Mouse (Mus musculus) ES-Bruce4 (cell line): Measurements from ENCODE around the gene Sfrp4. TPM values are rescaled to one million over a fixed set of nuclear protein-coding genes. Genes with fewer than 3 reads are reported as not detected.

Experiments used
- H3K27ac ChIP-seq: 2 replicates; pipeline ENCODE4 v1.5.1; 2012; ENCODE audit warnings: low read length, inconsistent platforms; ENCODE audit not compliant: insufficient read depth
- H3K27me3 ChIP-seq: 2 replicates; pipeline ENCODE4 v1.6.1; 2012; ENCODE audit warnings: mild to moderate bottlenecking, low read length, inconsistent platforms; ENCODE audit not compliant: control insufficient read depth, poor library complexity, insufficient read depth, severe bottlenecking
- H3K36me3 ChIP-seq: 2 replicates; pipeline ENCODE4 v1.6.1; 2012; ENCODE audit warnings: inconsistent platforms, mild to moderate bottlenecking, low read length, moderate library complexity; ENCODE audit not compliant: control insufficient read depth, poor library complexity, insufficient read depth, severe bottlenecking
- H3K4me1 ChIP-seq: one replicate; pipeline ENCODE4 v1.8.1; 2011; ENCODE audit warnings: low read length; ENCODE audit not compliant: control insufficient read depth, insufficient read depth
- H3K4me3 ChIP-seq: 2 replicates; pipeline ENCODE4 v1.5.1; 2011; ENCODE audit warnings: low read depth, mild to moderate bottlenecking, low read length
- H3K9ac ChIP-seq: 2 replicates; pipeline ENCODE4 v1.6.1; 2012; ENCODE audit warnings: low read depth, mild to moderate bottlenecking, inconsistent platforms; ENCODE audit not compliant: poor library complexity, severe bottlenecking
- H3K9me3 ChIP-seq: replicated peaks from 2 replicates; pipeline ENCODE4 v1.6.1; 2012; ENCODE audit warnings: mild to moderate bottlenecking, low read length, inconsistent platforms; ENCODE audit not compliant: control insufficient read depth, poor library complexity, insufficient read depth, severe bottlenecking
- CTCF ChIP-seq: IDR thresholded peaks from one replicate; pipeline ENCODE4 v1.8.1; 2011; ENCODE audit warnings: low read depth, low read length
- EP300 ChIP-seq: IDR thresholded peaks from 2 replicates; pipeline ENCODE4 v1.6.1; 2011; ENCODE audit warnings: low read depth, low read length; ENCODE audit not compliant: insufficient read depth
- POLR2A ChIP-seq: IDR thresholded peaks from one replicate; pipeline ENCODE4 v1.8.1; 2011; ENCODE audit warnings: low read length; ENCODE audit not compliant: insufficient read depth
- polyA plus RNA-seq: library from polyadenylated mRNA; stranded (reverse); fragments of >200 nt; gene quantifications from 2 replicates; pipeline ENCODE4 v1.2.4, GENCODE M21; 2011; ENCODE audit warnings: low read depth; ENCODE audit not compliant: missing spikeins, insufficient read depth, insufficient read length

The Sfrp4 gene
- polyA plus RNA-seq, 1 experiment: 1.1 TPM

- TF ChIP-seq POLR2A (no peak), EP300 (no peak), CTCF (no peak)
- H3K36me3 ChIP-seq: no peaks in the 10 kb centered on the region
- no peak overlapping the region for H3K9ac ChIP-seq
- H3K4me3 ChIP-seq: no peak overlapping the region
- H3K4me1 ChIP-seq: no peaks in the 10 kb centered on the region
- H3K27me3 ChIP-seq: no peaks in the 10 kb centered on the region
- H3K9me3 ChIP-seq: no peaks in the 10 kb centered on the region
- no peak overlapping the region for H3K27ac ChIP-seq
Measured at GRCm38 (mm10) chr13:19613426-19613825, 9.5 kb upstream of the Sfrp4 start.

DNA sequence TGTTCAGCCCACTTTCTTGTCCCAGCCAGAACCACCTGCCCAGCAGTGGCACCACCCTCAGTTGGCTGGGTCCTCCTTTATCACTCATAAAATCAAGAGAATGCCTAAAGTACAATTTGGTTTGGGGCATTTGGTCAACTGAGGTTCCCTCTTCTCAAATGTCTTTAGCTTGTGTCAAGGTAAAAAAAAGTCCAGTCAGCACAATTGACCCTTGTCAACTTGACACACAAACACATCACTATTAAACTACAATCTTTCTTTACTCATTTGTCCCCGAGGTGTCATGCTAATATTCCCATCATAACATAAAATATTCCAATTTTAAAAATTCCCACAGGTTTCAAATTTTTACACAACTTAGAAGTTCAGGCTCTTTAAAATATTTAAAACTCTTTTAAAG lies 8.6 kb upstream of the Sfrp4 start:
- Histone ChIP-seq H3K27me3 (no peaks in the 10 kb centered on the region), H3K36me3 (no peaks in the 10 kb centered on the region), H3K9me3 (no peaks in the 10 kb centered on the region), H3K4me3 (no peak overlapping the region), H3K9ac (no peak overlapping the region), H3K4me1 (no peaks in the 10 kb centered on the region), H3K27ac (no peak overlapping the region)
- TF ChIP-seq POLR2A (no peak), CTCF (no peak), EP300 (no peak)

DNA sequence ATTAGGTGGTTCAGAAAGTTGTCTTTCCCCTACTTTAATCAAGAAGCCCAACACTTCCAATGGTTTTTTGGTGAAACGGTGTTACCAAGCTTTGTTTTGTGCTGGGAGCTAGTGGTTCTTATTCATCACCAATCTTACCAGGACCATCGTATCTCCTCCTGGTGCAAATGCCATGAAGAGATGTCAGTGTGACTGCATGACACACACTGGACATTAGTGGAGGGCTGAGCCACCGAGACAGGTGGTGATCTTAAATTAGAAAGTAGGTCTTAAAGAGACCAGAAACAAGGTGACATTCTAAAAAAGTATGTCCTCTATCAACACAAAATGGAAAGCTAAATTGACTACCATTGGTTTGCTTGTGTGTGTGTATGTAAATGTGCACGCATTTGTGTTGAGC lies 4.8 kb upstream of the Sfrp4 start:
- Histone ChIP-seq H3K4me1 (no peaks in the 10 kb centered on the region), H3K9ac (no peak overlapping the region), H3K4me3 (no peak overlapping the region), H3K9me3 (no peaks in the 10 kb centered on the region), H3K27me3 (no peaks in the 10 kb centered on the region), H3K27ac (no peak overlapping the region), H3K36me3 (no peaks in the 10 kb centered on the region)
- no peak for TF ChIP-seq EP300
- TF ChIP-seq POLR2A: no peak
- TF ChIP-seq CTCF: no peak

- H3K9me3 ChIP-seq: no peaks in the 10 kb centered on the region
- no peaks in the 10 kb centered on the region for H3K4me1 ChIP-seq
- no peak for TF ChIP-seq EP300
- no peak for TF ChIP-seq POLR2A
- no peak for TF ChIP-seq CTCF
- H3K36me3 ChIP-seq: no peaks in the 10 kb centered on the region
- peak overlapping the region; percentile 69 for H3K4me3 ChIP-seq
- H3K9ac ChIP-seq: peak overlapping the region; percentile 75
- no peak overlapping the region for H3K27ac ChIP-seq
- no peaks in the 10 kb centered on the region for H3K27me3 ChIP-seq
Measured at GRCm38 (mm10) chr13:19618841-19619215, 4.1 kb upstream of the Sfrp4 start.

DNA sequence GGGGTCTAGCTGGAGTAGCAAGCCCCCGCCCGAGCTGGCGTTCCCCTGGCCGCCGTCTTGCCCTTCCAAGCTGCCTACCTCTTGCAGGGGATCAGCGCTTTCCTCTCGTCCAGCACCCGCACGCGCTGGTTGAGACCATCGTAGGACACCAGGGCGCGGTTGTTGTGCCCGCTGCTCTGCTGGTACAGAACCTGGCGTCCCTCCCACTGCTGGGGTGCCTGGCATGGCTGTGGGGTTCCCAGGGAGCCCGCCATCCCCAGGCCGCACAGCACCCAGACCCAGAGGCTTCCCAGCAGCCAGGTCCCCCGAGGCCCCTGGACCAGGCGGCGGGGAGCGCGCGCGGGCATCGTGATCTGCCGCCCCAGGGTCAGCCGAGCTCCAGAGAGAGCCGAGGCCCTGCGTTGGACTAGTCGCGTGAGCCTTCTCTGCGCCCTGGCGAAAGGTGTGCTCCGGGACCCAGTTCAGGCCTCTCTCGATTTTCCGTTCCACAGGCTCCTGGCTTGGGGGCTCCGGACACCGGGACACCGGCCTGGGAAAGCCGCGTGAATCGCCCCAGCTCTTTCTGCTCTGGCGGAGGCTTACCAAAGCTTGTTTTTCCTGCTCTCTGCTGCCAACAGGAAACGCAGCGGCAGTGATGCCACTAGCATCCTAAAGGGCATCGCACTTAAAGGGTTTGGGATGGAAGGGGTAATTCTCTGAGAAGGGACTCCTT lies 3.5 kb upstream of the Sfrp4 start, which contains the start of gene Epdr1:
Gene Epdr1, minus strand, starts transcription at position 712 of the 712 bp plus-strand sequence.
- TF ChIP-seq CTCF (peak; percentile 11), EP300 (no peak), POLR2A (no peak)
- H3K4me3 ChIP-seq: peak within 1 kb of the TSS; percentile 69
- H3K4me1 ChIP-seq: no peaks in the 10 kb centered on the region
- H3K9ac ChIP-seq: peak within 1 kb of the TSS; percentile 75
- no peaks in the 10 kb centered on the region for H3K36me3 ChIP-seq
- H3K9me3 ChIP-seq: no peaks in the 10 kb centered on the region
- H3K27me3 ChIP-seq: no peaks in the 10 kb centered on the region
- H3K27ac ChIP-seq: no peak within 1 kb of the TSS

DNA sequence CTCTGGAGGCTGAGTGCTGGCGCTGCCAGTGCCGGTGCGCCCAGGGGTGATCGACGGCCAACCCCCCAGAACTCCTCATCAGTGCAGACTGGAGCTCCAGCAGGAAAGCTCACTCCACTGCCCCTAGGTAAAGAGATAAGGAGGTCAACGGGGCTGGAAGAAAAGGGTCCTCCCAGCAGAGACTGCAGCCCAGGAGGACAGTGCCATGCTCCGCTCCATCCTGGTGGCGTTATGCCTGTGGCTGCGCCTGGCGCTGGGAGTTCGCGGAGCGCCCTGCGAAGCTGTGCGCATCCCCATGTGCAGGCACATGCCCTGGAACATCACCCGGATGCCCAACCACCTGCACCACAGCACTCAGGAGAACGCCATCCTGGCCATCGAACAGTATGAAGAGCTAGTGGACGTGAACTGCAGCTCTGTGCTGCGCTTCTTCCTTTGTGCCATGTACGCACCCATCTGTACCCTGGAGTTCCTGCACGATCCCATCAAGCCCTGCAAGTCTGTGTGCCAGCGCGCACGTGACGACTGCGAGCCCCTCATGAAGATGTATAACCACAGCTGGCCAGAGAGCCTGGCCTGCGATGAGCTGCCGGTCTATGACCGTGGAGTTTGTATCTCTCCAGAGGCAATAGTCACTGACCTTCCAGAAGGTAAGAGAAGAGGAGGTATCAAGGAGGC lies 463 bp downstream of the Sfrp4 start:
- H3K36me3 ChIP-seq: no peaks in the 10 kb centered on the region
- no peaks in the 10 kb centered on the region for H3K27me3 ChIP-seq
- no peaks in the 10 kb centered on the region for H3K9me3 ChIP-seq
- H3K27ac ChIP-seq: no peak overlapping the region
- H3K4me3 ChIP-seq: peak overlapping the region; percentile 61
- H3K9ac ChIP-seq: peak overlapping the region; percentile 54
- peaks cover 2% of the 10 kb centered on the region for H3K4me1 ChIP-seq
- TF ChIP-seq POLR2A: no peak
- TF ChIP-seq CTCF: no peak
